Mouse (Mus musculus) brain, embryonic 18.5 days (tissue): Measurements from ENCODE around the gene Traf3.

Experiments used
- DNase-seq: peaks from one replicate; pipeline ENCODE4 v3.0.0-alpha.2; 2012; ENCODE audit warnings: low read depth, low spot score

The Traf3 gene

GRCm38 (mm10) chr12:111152981-111153710 lies 13.0 kb upstream of the Traf3 start:
- DNase-seq = no peak

- DNase-seq = no peak
These were observed 12.2 kb upstream of the Traf3 start for GRCm38 (mm10) chr12:111153946-111154345.

DNA sequence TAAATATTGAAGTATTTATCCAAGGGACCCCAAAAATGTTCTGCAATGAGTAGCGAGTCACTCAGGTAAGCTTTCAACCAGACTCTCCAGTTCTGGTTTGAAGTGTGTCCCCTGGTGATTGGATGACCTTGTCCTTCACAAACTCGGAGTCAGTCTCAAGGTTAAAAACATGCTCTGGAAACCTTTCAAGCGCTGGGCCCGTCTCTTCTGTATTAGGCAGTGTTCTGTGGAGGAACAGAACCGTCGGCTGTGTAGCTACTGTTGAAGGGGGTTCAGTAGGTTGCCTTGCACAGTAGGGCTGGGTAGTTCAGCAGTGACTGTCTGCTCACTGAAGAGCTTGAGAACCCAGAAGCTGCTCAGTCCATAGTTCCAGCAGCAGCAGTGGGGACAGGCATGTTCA lies 11.5 kb upstream of the Traf3 start:
- DNase-seq = no peak

DNA sequence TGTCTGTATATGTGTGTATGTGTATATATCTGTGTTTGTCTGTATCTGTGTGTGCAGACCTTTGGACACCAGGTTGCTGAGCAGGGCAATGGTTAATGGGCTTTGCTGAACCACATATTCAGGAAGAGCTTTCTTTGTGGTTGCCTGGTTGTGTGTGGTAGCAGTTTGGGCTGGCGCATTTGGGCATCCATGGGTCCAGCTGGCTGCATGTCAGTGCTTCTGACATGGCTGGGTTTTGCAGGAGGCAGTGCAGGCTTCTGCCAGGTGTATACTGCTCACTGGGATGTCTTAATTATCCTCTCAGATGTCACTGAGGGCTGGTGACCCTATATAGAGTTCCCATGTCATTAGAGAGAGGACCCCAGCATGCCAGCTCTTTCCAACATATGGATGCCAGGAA lies 10.4 kb upstream of the Traf3 start:
- DNase-seq = no peak

GRCm38 (mm10) chr12:111159659-111160428 lies 6.3 kb upstream of the Traf3 start:
- DNase-seq = no peak

GRCm38 (mm10) chr12:111160871-111161270 lies 5.3 kb upstream of the Traf3 start:
- no peak for DNase-seq

- no peak for DNase-seq
These were observed 4.2 kb upstream of the Traf3 start for GRCm38 (mm10) chr12:111161943-111162311.

- DNase-seq = peak; percentile 83
These were observed 3.7 kb upstream of the Traf3 start for GRCm38 (mm10) chr12:111162312-111163061.

DNA sequence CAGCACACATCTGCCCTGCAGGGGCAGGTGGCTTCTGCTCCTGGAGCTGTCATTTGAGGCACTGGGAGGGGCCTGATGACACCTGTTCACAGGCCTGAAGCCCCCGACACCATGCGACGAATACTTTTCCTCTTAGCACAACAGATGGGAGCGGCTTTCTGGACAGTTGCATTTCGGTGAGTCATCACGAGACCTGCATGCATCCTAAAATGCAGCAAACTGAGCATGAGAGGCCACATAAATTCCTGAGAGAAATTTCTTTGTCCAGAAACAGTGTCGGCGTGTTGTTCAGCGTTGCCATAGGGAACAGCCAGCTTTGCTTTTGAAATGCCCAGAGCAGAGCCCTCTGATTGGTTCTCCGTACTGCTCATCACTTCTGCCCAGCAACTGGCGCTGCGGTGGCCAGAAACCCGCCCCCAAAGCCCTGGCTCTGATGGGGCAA lies 1.8 kb upstream of the Traf3 start:
- DNase-seq = peak; percentile 88

- DNase-seq = no peak
These were observed 891 bp upstream of the Traf3 start for GRCm38 (mm10) chr12:111165146-111165812.

DNA sequence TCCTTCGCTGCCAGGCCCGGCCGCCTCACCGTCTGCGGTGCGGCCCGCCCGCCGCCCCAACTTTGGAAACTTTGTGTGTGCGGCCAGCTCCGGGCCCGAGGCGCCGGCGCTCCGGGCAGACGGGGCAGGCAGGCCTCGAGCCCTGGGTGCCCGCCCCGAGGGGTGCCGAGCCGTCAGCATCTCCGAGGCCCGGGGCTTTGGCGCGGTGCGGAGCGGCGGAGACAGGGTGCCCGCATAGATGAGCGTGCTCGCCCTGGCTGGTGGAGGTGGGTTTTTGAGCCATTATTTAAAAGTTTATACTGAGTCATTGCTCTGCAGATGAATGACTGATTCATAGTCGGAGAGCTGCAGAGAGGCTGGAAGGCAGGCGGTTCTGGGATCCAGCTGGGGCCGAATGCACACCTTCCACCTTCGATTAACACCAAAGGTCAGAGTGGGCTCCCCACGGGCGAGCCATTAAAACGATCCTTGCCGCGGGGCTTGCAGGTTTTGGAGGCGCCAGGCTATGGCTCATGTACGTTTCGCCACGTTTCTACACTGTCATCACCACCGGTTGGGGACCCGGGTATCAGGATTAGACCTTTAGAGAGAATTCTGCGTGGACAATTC lies 615 bp downstream of the Traf3 start:
- no peak for DNase-seq

DNA sequence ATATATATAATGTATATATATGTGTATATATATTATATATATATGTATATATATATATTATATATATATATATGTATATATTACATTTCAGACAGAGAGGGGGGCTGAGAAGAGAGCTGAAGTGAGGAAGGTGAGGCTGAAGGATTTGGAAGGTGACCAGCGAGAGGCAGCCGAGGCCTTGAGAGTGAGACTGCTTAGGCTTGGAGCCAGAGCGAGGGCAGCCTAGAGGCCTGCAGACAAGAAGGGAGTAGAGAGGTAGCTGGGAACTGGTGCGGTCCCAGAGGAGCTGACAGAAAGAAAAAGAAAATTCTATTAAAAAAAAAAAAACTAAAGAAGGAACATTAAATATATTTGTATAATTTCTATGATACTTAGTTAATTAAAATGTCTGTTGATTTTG lies 2.7 kb downstream of the Traf3 start:
- DNase-seq = no peak

DNA sequence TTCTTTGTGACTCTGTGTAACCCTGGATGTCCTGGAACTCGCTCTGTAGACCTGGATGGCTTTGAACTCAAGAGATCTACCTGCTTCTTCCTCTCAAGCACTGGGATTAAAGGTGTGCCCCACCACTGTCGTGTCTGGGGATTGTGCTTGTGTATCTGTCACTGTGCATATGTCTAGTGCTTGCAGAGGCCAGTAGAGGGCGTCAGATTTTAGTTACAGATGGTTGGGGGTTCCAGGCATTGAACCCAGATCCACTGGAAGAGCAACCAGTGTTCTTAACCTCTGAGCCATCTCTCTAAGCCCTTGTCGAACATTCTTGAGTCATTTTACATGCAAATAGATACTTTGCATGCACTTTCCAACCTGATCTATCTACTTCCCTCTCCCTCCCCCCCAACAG lies 12.6 kb downstream of the Traf3 start:
- DNase-seq = no peak

DNA sequence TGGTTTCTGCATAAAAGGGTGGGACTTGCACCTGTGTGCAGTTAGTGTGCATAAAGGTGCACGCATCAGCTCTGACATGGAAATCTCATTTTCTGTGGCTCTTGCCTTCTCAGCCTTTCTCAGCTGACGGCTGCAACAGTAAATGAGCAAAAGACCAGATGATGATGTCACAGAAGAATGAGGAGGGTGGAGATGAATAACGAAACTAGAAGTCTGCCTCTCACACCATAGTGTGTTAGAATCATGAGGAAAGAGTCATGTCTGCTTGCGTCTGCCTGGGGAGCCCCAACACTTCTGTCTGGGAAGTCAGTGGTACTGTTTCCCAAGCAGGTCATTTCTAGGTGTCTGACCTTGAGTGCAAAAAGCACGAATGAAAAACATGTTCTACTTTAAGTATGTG lies 15.7 kb downstream of the Traf3 start:
- no peak for DNase-seq

DNA sequence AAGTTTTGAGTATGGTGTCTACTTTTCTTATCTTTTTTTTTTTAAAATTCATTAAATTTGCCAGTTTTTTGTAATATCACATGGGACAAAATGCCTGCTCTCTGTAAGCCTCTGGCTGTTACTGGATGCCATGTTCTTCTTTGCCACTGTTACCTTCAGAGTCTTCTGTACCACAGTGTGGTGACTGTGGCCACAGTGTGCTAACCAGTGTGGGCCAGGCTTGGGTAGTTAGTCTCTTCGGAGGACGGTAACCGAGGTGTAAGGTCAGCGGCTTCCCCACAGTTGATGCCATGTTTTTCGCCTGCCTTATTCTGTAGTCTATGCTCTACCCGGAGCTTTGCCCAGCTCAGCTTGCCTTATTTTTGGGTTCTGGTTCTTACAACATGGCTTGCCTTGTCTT lies 16.2 kb downstream of the Traf3 start:
- no peak for DNase-seq

DNA sequence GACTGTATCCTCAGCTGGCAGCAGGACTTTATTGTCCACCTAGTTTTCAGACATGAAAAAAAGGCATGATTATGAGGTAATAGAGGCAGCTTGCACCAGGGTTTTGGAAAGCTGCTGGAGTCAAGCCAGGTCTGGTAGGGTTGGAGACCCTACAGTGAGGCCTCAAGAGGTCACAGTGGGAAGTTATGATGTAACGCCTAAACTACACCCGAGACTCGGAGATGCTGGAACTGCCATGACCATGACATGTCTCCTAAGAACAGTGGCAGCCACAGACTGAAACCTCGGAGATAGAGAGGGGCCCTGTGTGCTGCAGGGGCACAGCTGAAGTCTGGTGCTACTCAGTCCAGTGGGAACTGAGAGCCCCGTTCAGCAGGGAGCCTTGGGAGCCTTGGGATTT lies 18.3 kb downstream of the Traf3 start, which contains the start of gene 4930595D18Rik:
Gene 4930595D18Rik, minus strand, starts transcription at position 16 of the 400 bp plus-strand sequence.
- DNase-seq = no peak

DNA sequence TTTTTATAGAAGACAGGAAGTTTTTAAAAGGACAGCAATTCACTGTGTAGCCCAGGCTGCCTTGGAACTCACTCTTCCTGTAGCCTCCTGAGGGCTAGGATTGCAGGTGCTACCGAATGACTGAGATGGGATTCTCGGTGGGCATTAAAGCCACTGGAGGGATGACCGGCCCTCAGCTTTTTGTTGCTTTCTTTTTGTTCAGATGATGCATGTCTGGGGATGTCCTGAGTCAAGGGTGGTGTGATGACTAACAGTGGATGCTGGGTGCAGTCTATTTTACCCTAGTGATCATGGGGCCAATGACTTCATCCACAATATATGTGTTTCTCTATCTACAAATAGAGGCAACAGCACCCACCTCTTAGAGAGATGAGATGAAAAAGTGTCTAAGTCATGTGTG lies 20.8 kb downstream of the Traf3 start:
- no peak for DNase-seq

GRCm38 (mm10) chr12:111188295-111188694 lies 22.1 kb downstream of the Traf3 start:
- DNase-seq = no peak

- no peak for DNase-seq
These were observed 24.2 kb downstream of the Traf3 start for GRCm38 (mm10) chr12:111190355-111190754.

- DNase-seq = no peak
These were observed 24.7 kb downstream of the Traf3 start for GRCm38 (mm10) chr12:111190891-111191290.

GRCm38 (mm10) chr12:111192777-111193176 lies 26.6 kb downstream of the Traf3 start:
- no peak for DNase-seq
